Mouse (Mus musculus) layer of hippocampus, postnatal 14 days (tissue): ENCODE measurements around the gene Gpc6. TPM values are rescaled to one million over a fixed set of nuclear protein-coding genes. Genes with fewer than 3 reads are reported as not detected.
"Not testable (repeated sequence)": the region's sequence is repeated elsewhere in the genome, so short reads cannot be mapped to it uniquely, and the experiment has no call there.

Source experiments
- DNase-seq, 2 experiments: peaks; one replicate each; pipeline ENCODE4 v3.0.0; 2021 to 2022; ENCODE audit warnings: low spot score in 2 of 2, mixed read lengths in 1 of 2
- total RNA-seq, 2 experiments: library from RNA; stranded (reverse); gene quantifications; 2 replicates each; pipeline ENCODE4 v1.2.3; 2021

The Gpc6 gene
- total RNA-seq, 2 experiments from 2014 or later: 13.6 to 14.7 TPM

DNA sequence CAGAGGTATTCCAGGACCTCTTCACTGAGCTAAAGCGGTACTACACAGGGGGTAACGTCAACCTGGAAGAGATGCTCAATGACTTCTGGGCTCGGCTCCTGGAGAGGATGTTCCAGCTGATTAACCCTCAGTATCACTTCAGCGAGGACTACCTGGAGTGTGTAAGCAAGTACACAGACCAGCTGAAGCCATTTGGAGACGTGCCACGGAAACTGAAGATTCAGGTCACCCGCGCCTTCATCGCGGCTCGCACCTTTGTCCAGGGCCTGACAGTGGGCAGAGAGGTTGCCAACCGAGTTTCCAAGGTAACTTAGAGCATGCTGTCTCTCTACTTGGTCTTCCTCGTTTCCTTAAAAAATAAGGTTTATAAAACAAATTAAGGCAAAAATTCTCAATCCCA, 510.6 kb downstream of the Gpc6 start:
- DNase-seq: no peak

DNA sequence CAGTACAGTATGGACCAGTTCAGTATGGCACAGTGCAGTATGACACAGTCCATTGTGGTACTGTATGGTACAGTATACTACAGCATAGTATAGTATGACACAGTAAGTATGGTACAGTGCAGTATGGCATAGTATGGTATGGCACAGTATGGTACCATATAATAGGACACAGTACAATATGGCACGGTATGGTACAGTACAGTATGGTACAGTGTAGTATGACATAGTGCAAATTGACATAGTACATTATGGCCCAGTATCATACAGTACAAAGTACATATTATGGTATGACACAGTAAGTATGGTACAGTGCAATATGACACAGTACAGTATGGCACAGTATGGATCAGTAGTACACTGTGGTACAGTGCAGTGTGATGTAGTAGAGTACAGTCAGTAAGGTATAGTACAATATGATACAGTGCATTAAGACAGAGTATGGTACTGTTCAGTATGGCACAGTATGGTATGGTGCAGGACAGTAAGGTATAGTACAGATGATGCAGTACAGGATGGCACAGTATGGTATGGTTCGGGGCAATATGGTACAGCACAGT, 521.6 kb downstream of the Gpc6 start:
- not testable (repeated sequence) for DNase-seq

DNA sequence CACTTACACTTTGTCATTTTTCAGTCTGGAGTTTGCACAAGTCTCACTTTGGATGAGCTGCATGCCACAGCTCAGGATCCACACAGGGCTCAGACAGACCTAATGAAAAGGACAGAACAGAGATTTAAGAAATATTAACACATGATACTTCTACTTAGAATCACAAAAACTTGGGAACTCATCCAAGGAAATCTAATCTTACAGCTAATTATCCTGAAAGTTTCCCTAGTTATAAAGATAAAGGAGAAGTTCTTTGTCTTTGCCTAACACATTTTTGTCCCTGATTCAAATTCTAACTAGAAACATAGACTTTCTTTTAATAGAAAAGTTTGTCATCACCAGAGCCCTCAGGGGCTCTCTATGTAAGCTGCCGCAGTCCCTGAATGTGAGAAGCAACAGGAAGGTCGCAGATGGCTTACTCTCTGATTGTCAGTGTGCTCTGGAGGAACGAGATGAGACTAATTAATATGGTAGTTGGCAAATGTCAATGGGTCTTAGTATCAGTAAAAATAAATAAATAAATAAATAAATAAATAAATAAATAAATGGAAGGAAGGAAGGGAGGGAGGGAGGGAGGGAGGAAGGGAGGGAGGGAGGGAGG, 526.4 kb downstream of the Gpc6 start:
- DNase-seq: no peak

DNA sequence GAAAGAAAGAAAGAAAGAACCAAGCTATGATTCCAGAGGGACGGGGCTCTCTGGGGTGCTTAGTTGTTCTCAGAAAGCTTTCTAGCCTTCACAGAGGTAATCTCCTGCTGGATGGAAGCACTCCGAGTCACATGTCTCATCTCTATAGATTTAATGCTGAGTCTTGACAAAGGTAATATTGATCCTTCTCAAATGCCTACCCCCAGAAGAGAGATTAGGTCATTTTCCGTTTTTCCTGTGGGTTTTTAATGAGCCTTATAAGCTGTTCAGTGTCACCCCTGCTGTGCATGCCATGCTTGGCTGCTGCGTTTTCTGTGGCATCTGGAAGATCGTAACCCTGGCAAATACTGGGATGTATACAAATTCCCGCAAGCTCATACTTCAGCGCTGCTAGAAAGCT, 527.0 kb downstream of the Gpc6 start:
- no peak for DNase-seq

DNA sequence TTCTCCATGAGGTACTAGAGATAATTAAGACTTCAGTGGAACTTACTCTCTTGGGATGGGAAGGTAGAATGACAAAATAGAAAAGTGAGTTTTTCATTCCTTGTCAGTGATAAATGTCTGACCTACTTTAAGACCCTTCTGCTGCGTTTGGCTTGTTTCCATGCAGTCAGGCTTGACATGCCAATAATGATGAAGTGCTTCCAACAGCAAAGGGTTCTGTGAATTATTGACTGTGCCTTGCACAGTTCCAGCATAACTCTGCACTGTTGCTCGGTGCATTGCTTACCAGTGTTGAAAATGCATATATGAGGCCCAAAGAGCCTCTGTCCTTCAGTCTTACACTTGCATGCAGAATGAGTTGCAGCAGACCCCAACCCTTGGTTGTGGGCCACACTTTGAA, 548.3 kb downstream of the Gpc6 start:
- DNase-seq: no peak

DNA sequence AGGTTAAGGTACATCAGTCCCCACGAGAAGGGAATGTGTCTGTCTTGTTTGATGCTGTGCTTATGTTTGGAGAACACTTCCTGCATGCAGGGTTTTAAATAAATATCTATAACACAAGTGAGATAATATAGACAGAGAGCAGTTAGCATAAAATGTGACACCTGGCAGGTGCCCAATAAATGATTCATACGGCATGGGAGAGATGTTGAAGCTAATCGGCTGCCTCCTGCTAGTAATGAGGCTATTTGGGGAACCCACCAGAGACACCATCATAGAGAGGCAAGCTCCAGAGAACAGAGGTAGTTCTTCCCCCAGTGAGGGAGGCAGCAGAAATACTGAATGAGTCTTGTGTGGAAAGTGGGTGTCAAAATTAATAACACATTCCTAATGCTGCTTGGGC, 553.8 kb downstream of the Gpc6 start:
- no peak for DNase-seq

DNA sequence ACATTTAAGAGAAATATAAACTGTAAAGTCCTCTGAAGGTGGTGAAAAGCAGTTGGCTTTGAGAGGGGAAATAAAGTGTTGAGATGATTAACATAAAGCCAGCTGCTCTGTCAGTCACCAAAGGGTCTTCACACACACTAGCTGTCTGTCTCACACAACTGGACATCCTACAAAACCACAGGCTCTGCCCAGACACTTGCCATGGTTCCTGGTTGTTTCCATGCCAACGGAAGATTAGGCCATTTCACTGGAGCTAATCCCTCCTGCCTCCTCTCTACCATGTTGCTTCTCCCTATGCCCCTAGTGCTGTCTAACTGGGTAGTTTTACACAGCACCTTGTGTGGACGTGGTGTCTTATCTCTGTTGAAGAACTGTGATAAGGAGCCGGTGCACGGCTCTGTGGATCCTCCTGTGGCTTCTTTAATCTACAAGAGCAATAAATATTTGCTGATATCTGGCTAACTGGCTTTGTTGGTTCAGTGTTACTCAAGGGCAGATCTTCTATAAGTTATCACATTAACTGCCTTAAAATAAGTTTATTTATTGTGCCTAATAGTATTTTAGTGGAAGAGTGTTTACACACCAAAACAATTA, 562.1 kb downstream of the Gpc6 start:
- DNase-seq: no peak

DNA sequence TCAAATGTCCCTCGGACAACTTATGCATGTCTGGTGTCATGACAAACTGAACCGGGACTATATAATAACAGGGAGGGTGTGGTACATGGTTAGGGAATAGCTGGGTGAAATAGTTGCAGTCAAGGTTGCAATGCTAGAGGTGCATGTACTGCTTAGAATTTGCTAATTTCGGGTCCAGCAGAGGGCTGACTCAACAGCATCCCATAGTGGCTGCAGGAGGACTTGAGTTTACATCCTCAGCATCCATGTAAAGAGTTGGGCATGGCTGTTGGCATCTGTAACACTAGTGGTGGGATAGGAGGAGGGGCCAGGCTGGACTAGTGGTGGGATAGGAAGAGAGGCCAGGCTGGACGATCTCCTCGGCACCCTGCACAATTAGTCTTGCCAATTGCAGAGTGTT, 565.4 kb downstream of the Gpc6 start:
- no peak for DNase-seq

DNA sequence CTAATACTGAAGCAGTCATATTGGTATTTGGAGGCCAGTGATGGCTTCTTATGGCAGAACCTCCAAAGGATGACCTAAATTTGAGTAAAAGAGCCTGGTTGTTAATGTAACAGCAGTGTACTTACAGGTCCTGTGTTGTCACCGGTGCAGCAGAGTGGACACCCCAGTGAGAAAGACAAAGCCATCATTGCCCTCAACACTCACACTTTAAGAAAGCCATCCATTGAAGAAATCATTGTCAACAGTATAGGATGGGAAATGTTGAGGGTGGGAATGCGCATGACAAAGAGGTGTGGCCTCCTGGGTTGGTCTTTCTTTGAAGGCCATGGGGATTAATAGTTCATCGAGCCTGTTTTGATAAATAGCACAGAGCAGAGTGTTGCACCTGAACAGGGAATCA, 570.0 kb downstream of the Gpc6 start:
- no peak for DNase-seq

DNA sequence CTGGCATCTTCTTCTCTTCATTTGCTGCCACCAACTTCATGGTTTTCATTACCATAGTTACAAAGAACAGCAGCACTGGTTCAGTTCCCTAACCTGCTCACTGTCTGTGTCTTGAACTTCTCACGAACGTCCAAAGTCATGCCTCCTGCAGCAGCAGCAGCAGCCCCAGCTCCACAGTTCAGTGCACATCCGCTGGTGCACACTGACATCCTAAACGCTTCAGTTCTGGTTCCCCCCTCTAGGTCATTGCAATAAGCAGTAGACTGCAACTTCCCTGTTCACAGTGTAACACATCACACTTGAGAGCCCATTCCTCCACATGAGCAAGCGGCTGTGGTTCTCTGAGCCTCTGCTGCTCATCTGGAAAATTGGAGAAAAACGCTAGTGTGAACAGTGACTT, 573.7 kb downstream of the Gpc6 start:
- DNase-seq: no peak

DNA sequence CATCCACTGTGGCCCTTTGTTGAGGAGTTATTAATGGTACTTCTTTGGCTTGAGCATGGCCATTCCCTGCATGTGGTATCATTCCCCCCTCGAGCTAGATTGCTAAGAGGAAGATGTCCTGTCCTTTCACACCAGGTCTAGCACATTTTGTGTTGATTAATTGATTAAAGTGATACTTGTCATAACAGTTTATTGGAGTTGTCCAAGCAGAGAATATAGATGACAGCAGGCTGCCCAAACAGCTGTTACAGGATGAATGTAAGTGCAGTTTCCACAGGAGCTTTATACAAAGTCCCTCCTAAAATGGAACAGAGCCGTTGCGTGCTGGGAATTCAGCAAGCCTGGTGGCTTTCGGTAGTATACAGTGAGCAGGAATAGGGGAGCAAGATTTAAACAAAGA, 574.2 kb downstream of the Gpc6 start:
- DNase-seq: no peak

DNA sequence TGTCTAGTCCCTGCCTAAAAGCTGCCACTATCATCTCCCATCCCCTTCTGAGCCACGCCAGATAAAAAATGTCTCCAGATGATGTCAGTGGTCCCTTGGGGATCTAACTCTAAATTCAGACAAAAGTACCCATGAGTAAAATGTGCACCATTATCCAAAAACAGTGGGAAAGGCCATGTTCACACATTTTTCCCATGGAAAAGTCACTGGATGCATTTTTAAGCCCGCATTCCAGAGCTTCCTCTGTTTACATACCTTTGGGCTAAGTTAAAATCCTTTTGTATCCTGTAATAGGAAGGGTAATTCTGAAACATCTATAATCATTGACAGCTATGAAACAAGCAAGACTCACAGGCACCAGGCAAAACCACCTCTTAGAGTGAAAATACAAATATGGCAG, 589.7 kb downstream of the Gpc6 start:
- DNase-seq: no peak

DNA sequence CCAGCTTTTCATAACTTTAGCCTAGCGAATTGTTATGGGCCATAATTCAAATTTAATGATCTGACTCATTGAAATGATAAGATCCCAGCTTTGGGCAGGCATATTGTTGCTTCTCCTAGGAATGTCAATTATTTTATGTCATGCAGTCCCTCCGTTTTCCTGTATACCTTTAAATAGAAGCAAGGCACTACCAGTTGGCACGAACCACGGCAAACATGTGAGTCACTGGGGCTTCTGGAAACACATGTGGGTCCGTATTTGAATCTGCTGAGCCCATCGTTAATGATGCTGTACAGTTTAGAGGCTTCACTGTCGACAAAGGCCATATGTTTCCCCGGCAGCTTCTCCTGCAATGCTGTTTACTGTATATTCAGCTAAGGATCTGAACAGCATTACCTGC, 594.5 kb downstream of the Gpc6 start:
- peak; percentile 10 to 14 for DNase-seq

DNA sequence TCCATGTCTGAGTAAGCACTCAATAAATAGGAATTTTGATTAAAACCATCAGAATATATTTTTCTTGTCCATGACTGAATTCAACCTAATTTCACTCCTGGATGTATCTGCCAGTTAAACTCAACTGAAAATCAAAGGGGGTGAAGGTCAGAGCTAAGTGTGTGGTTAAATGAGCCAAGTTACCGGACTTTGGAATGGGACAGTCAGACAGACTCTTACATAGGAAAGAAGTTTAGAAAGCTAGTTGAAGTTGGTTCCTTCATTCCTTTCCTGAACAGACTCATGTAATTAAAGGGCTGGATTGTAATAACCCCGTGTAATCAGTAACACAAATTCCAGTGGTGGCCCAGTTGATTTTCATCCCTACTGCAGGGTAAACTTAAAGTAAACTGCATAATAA, 595.6 kb downstream of the Gpc6 start:
- DNase-seq: no peak

DNA sequence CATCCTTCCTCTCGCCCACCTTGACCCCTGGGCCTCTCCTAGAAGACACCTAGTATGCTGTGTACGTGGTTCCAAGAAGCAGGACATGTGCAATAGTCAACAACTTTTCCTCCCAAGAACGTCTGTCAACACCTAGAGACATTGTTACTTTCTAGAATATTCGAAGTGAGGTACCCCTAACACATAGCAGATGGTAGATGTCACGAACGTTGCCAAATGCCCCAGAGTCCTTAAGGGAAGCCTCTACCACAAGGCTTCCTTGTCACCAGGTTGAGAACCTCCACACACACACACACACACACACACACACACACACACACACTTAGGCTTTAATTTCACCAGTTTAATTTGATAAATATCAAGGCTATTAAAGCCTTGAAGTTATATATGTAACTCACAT, 600.0 kb downstream of the Gpc6 start:
- DNase-seq: no peak

DNA sequence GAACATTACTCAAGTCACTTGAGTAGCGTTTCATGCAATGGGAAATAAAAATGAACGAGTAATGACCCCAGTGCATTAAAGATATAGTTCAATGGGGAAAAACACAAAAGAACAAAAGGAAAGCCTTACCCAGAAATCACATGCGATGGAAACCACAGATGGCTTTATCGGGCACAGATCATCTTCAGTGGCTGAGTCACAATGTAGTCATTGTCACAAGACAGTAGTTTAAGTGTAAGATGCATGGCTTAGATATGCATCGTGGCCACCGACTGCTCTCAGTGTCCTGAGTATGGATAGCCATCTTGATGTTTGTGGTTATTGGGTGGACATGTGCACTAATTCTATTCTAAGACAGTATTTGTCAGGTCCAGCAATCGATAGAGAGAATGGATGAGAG, 601.9 kb downstream of the Gpc6 start:
- DNase-seq: no peak

DNA sequence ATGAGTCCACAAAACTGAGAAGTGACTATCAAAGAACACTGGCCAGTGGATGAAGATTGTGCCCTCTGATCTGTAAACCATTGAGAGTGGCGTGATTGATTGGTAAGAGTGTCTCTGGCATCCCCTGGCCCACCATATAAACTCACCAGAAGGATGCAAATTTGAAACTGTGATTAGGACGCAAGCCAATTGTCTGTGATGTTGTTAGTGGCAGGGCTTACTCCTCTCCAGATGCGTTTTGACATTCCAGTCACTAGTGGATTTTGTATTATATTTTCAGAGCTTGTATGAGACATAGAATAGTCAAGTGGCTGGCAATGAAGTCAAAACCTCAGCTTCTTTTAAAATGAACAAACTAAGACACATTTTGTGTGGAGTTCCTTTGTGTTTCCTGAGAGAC, 604.3 kb downstream of the Gpc6 start:
- DNase-seq: no peak

DNA sequence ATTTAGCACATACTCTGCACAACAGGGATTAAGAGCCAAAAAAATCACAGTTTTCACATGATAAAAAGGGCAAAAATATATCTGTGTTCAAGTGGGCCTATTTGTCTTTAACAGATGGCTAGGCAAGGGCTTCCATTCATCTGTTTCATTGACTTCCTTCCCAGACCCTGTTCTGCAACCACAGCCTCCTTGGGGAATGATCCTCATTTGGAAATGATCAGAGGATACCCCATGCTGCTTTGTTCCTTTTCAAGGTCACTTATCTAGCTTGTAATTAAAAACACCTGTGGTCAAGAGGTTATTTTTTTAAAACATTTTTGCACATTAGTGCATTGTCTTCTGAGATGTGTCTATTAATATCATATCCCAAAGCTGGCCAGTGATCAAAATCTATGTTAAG, 627.7 kb downstream of the Gpc6 start:
- peak in 1 of 2 experiments; percentile 14 for DNase-seq

DNA sequence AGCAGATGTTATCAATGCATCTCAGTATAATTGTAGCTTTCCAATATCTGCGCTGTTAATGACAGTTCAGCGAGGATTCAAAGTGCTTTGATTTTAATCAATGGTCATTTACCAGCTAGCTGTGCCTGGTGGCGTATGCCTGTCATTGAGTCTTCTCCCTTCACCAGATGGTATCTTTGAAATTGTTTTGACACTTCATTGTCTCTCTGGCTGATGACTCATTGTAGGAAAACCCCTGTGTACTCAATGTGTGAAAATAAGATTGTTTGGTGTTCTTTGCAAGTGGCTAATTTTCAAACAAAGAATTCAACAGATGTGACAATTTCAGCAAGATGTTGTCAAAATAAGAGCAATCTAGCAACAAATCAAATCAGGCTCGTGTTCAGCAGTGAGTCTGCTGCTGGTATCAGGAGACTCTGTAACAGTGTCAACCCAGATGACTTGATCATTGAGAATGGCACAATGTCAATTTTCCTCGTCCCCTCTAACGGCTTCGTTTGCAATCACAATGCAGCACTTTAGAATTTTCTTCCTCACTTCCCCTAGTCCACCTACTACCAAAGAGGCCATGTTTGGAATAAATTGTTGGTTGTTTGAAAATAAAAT, 631.7 kb downstream of the Gpc6 start:
- peak in 1 of 2 experiments; percentile 11 for DNase-seq

DNA sequence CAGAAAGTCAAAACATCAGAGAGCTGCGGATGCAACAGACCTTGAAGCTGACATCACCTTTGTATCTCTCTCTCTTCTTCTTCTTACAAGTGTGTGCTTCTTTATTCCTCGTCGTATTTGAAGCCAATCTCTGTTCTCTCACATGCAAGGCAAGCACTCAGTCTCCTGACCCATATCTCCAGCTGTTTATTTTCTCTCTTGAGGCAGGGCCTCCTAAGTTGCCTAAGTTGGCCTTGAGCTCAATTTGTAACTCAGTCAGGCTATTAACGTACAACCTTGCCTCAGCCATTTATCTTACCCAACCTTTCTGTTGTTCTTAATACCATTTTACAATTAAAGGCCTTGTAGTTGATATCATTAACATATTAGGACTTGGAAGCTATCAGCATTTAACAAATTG, 637.0 kb downstream of the Gpc6 start:
- DNase-seq: no peak

DNA sequence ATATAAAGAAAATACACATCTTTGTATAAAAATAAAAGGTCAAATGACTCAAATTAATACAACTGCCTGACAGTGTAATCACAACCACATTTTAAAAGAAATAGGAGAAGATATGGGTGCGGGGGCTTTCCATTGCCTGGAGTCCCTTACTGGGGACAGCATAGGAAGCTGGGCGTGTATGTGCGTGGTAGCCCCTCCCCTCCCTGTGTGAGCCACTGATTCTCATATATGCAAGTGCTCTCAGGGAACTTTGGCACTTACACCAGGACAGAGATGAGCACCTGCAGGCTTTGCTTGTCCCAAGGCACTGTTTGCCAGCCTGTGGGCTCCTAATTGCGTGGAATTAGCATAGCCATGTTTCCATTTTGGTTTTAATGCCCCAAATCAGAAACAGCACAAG, 644.2 kb downstream of the Gpc6 start:
- no peak for DNase-seq

DNA sequence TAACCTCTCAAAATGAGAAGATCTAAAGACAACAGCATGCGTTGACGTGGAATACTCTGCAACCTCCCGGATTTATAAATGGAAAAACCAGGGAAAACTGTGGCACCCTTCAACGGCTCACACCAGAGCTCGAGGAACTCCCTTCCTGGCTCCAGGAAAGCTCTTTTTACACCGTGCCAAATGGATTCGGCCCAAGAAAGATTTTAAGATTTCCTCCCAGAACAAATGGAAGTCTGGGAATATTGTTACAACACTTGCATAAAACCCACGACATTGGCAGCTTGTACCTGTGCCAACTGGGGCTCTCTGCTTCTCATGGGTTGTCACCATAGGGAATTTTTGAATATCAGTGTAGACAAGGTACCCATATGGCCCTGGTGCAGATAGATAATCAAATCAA, 647.1 kb downstream of the Gpc6 start:
- peak in 1 of 2 experiments; percentile 29 for DNase-seq

DNA sequence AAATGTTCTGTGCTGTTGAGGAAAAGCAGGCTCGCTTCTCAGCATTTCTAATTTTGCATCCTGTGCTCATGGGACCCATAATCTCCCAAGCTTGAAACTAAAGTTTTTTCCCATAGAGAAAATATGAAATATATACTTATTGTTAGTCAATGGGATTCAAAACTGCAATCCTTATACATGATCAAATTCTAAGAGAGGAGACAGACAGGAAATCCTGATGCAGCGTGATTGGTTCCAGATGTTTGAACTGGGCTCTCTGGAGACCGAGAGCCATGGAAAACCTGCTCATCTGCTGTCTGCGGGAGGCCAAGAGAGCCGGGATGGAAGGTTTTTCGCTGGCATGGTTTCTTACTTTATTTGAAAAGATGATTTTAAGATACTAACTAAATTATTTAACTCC, 649.1 kb downstream of the Gpc6 start:
- no peak for DNase-seq
